Mouse (Mus musculus) heart, postnatal 0 days (tissue): ENCODE measurements around the gene Large1. TPM values are rescaled to one million over a fixed set of nuclear protein-coding genes. Genes with fewer than 3 reads are reported as not detected.

ENCODE experiments used
- ATAC-seq: fragments of 200-750 bp; cut with Nextera tagmentation; 2 replicates; pipeline ENCODE4 v1.8.0; 2017; ENCODE audit warnings: low read depth, moderate number of reproducible peaks, moderate library complexity; ENCODE audit not compliant: insufficient read depth
- DNase-seq: peaks from one replicate; pipeline ENCODE4 v3.0.0-alpha.2; 2016; ENCODE audit warnings: low spot score
- H3K27ac ChIP-seq: fragments of 300-500 bp; sonication (generic); 2 replicates; pipeline ENCODE4 v1.5.1; 2014; ENCODE audit warnings: low read depth, mild to moderate bottlenecking
- H3K27me3 ChIP-seq: fragments of 300-500 bp; sonication (generic); 2 replicates; pipeline ENCODE4 v1.6.1; 2014; ENCODE audit warnings: low read length, mixed read lengths; ENCODE audit not compliant: control insufficient read depth, insufficient read depth
- H3K36me3 ChIP-seq: fragments of 300-500 bp; sonication (generic); replicated peaks from 2 replicates; pipeline ENCODE4 v1.6.1; 2014; ENCODE audit warnings: low read length, mixed read lengths; ENCODE audit not compliant: control insufficient read depth, insufficient read depth
- H3K4me1 ChIP-seq: fragments of 300-500 bp; sonication (generic); 2 replicates; pipeline ENCODE4 v1.6.1; 2014; ENCODE audit warnings: antibody characterized with exemption; ENCODE audit not compliant: control insufficient read depth, insufficient read depth
- H3K4me2 ChIP-seq: fragments of 300-500 bp; sonication (generic); 2 replicates; pipeline ENCODE4 v1.6.1; 2014; ENCODE audit warnings: low read depth, mild to moderate bottlenecking, low read length, moderate library complexity
- H3K4me3 ChIP-seq: fragments of 300-500 bp; sonication (generic); 2 replicates; pipeline ENCODE4 v1.5.1; 2014; ENCODE audit warnings: low read depth, low read length
- H3K9ac ChIP-seq: fragments of 300-500 bp; sonication (generic); replicated peaks from 2 replicates; pipeline ENCODE4 v1.6.1; 2014; ENCODE audit warnings: low read depth, low read length, mixed read lengths
- H3K9me3 ChIP-seq: fragments of 300-500 bp; sonication (generic); replicated peaks from 2 replicates; pipeline ENCODE4 v1.6.1; 2016; ENCODE audit warnings: low read length; ENCODE audit not compliant: control insufficient read depth
- CTCF ChIP-seq: IDR thresholded peaks from 2 replicates; pipeline ENCODE4 v1.5.1; 2016; ENCODE audit warnings: antibody characterized with exemption, control low read depth, low read depth
- EP300 ChIP-seq: IDR thresholded peaks from 2 replicates; pipeline ENCODE4 v1.6.1; 2016; ENCODE audit warnings: antibody characterized with exemption, low read depth
- WGBS: fragments of 180-500 bp; shearing (Covaris S2); extraction: QIAGEN DNeasy Blood & Tissue Kit; methylation state at CpG from one replicate; pipeline ENCODE4 v1.1.7; 2014; 5-methylcytosine and 5-hydroxymethylcytosine counted together
- polyA plus RNA-seq: library from polyadenylated mRNA; unstranded; fragments of >200 nt; fragmentation: Nextera tagmentation; extraction: Ambion mirVana; gene quantifications from 2 replicates; pipeline ENCODE4 v1.2.1, GENCODE M21; 2015
- total RNA-seq: library from RNA; depleted of rRNA; stranded (reverse); fragments of >200 nt; gene quantifications from 2 replicates; pipeline ENCODE4 v1.2.3, GENCODE M21; 2014; ENCODE audit warnings: low replicate concordance

Large1 gene
- total and polyA plus RNA-seq, 2 experiments from 2014 or later, result 5.9 to 41.0 TPM

DNA sequence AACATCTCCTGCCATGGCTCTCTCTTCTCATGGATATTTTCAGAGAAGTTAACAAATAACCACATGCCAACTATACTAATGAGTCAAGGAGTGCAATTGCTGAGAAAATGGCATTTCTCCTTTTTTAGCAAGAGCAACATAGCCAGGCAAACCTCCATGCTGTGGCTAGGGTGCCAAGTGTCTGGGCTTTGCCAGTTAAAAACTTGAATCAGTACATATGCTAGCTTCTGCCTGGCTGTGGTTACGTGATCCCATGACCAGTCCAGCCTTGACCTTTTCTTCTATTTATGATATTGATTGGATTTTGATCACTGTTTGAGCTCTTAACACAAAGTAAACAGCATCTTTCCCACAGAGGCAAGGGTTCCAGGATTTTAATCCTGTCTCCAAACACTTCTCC lies 335.7 kb downstream of the Large1 start:
- H3K27me3 ChIP-seq, result no peaks in the 10 kb centered on the region
- ATAC-seq, result no peak
- no peaks in the 10 kb centered on the region for H3K4me1 ChIP-seq
- H3K36me3 ChIP-seq, result no peaks in the 10 kb centered on the region
- H3K27ac ChIP-seq, result no peak overlapping the region
- 96% methylated on average over 1 of the region's 1 CpGs for WGBS
- H3K9me3 ChIP-seq, result no peaks in the 10 kb centered on the region
- TF ChIP-seq CTCF, result no peak
- H3K9ac ChIP-seq, result no peak overlapping the region
- no peak overlapping the region for H3K4me2 ChIP-seq
- no peak overlapping the region for H3K4me3 ChIP-seq
- DNase-seq, result no peak

DNA sequence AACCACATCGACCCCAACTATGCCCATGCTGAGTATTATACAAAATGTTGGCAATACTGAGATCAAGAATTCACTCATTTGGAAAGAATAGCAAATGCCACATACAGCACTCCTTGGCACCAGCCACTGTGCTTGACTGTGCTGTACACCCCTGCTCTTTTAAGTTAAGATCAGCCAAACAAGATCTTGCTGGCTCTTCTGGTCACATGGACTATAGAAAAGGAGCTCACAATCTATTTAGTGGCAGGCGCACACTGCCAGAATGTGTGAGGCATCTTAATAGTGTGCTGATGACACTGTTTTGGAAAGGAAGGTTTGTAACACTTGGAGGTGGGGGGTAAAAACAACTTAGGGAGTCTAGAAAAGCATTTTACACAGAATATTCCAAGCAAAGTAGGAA lies 337.0 kb downstream of the Large1 start:
- H3K27ac ChIP-seq, result no peak overlapping the region
- TF ChIP-seq CTCF (no peak), EP300 (no peak)
- 92% methylated on average over 2 of the region's 2 CpGs for WGBS

DNA sequence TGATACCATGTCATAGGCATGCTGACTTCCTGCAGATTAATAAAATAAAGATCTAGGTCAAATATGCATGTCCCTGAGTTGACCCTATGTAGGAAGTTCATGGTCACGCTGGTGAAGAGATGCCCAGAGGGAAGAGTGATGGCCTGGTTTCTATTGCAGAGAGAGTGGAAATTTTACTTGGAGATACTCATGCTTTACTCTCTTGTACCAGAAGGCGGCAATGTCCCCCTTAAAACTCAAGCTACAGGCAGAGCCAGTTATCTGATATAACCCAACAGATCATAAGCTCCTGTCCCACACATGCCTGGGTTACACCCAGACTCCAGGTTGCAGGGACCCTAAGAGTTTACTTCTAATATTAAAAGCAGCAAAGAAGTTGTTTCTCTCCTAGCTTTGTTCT lies 345.9 kb downstream of the Large1 start:
- 37% methylated on average over 2 of the region's 2 CpGs for WGBS
- no peaks in the 10 kb centered on the region for H3K27me3 ChIP-seq
- H3K4me1 ChIP-seq, result no peaks in the 10 kb centered on the region
- DNase-seq (peak; percentile 19), ATAC-seq (0 out of 2 replicates have a peak, but pooled peaks have one; percentile 30)
- H3K4me2 ChIP-seq, result no peak overlapping the region
- H3K9ac ChIP-seq, result no peak overlapping the region
- no peaks in the 10 kb centered on the region for H3K36me3 ChIP-seq
- no peaks in the 10 kb centered on the region for H3K9me3 ChIP-seq
- no peak overlapping the region for H3K27ac ChIP-seq
- TF ChIP-seq EP300, result no peak
- TF ChIP-seq CTCF, result peak; percentile 53
- H3K4me3 ChIP-seq, result no peak overlapping the region

More for the DNA sequence above, 337.0 kb downstream of the Large1 start:
- ATAC-seq, result no peak
- Histone ChIP-seq H3K27me3 (no peaks in the 10 kb centered on the region), H3K4me2 (no peak overlapping the region), H3K9me3 (no peaks in the 10 kb centered on the region), H3K4me3 (no peak overlapping the region), H3K9ac (no peak overlapping the region), H3K36me3 (no peaks in the 10 kb centered on the region), H3K4me1 (no peaks in the 10 kb centered on the region)
- no peak for DNase-seq

DNA sequence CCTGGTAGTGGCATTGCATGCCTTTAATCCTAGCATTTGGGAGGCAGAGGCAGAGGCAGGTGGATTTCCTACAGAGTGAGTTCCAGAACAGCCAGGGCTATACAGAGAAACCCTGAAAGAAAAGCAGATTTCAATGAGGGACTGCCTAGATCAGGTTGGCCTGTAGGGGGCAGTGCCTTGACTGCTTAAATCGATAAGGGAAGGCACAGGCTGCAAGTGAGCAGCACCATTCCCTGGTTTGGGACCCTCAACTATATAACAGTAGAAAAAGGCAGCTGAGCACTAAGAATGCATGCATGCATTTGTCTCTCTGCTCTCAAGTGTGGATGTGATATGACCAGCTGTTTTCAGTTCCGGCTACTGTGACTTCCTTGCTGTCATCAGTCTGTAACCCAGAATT lies 349.5 kb downstream of the Large1 start:
- H3K27ac ChIP-seq, result no peak overlapping the region
- WGBS, result 47% methylated on average over 2 of the region's 2 CpGs
- no peak for ATAC-seq

DNA sequence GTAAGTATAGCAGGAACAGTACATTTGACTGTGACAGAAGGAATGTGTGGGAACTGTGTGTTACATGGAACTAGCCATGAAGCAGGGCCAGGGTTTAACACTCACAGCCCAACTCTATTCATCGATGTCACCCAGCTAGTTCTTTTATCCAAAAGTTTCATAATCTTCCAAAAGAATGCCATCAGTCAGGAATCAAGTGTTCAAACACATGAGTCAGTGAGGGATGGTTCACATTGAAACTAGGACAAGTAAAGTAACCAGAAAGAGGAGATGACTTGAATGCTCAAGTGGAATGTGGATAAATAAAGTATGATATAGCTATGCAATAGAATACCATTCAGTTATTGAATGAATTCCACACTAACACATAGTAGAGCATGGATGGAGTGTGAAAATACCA lies 359.5 kb downstream of the Large1 start:
- H3K4me1 ChIP-seq, result no peaks in the 10 kb centered on the region
- no peak for TF ChIP-seq EP300
- TF ChIP-seq CTCF, result no peak
- H3K27ac ChIP-seq, result no peak overlapping the region
- H3K4me2 ChIP-seq, result no peak overlapping the region
- no peak overlapping the region for H3K4me3 ChIP-seq
- no peaks in the 10 kb centered on the region for H3K27me3 ChIP-seq
- DNase-seq (no peak), ATAC-seq (no peak)
- 93% methylated on average over 1 of the region's 1 CpGs for WGBS
- H3K9ac ChIP-seq, result no peak overlapping the region
- H3K36me3 ChIP-seq, result no peaks in the 10 kb centered on the region
- H3K9me3 ChIP-seq, result no peaks in the 10 kb centered on the region

More for the DNA sequence above, 349.5 kb downstream of the Large1 start:
- Histone ChIP-seq H3K9ac (no peak overlapping the region), H3K36me3 (no peaks in the 10 kb centered on the region), H3K9me3 (no peaks in the 10 kb centered on the region), H3K4me1 (no peaks in the 10 kb centered on the region), H3K4me2 (no peak overlapping the region), H3K27me3 (no peaks in the 10 kb centered on the region), H3K4me3 (no peak overlapping the region)
- TF ChIP-seq CTCF (peak; percentile 59), EP300 (no peak)
- peak; percentile 16 for DNase-seq

DNA sequence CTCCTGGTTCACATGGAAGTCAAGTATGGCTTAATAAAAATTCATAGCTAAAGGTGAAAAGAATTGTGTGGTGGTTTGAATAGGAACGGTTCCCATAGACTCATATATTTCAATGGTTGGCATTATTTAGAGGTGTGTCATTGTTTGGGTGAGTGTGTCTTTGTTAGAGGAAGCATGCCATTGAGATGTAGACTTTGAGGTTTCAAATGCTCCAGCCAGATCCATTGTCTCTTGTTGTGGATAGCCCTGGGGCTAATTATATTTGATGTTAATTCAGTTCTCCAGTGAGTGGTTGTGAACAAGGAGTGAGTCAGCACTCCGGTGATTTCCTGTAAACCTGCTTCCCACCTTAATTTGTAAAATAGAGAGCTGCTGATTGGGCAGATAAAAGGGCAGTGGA lies 362.9 kb downstream of the Large1 start:
- DNase-seq (no peak), ATAC-seq (no peak)
- TF ChIP-seq EP300 (no peak), CTCF (no peak)
- Histone ChIP-seq H3K9me3 (no peaks in the 10 kb centered on the region), H3K27ac (no peak overlapping the region), H3K36me3 (no peaks in the 10 kb centered on the region), H3K9ac (no peak overlapping the region), H3K4me1 (no peaks in the 10 kb centered on the region), H3K27me3 (no peaks in the 10 kb centered on the region), H3K4me3 (no peak overlapping the region), H3K4me2 (no peak overlapping the region)
- 82% methylated on average over 2 of the region's 2 CpGs for WGBS
